Mouse (Mus musculus): ENCODE measurements around the gene Shpk.

Gene Shpk

GRCm38 (mm10) chr11:73267267-73267666 is 68.0 kb downstream of the Shpk start, which contains the start of gene Trpv3:
TSS of gene Trpv3 (plus strand) at chr11:73267388.
- DNase-seq (ENCODE audit: low spot score), result no peak
